Mouse (Mus musculus) cerebellum, adult 2 months (tissue): ENCODE data around the gene Cbr4.

Experiments used
- CTCF ChIP-seq: fragments of 200-500 bp; IDR thresholded peaks from 2 replicates; pipeline ENCODE4 v1.5.1; 2011; ENCODE audit warnings: low read depth, mild to moderate bottlenecking, control low read depth, low read length, moderate library complexity, borderline replicate concordance; ENCODE audit not compliant: insufficient read depth
- POLR2A ChIP-seq: fragments of 200-500 bp; IDR thresholded peaks from 2 replicates; pipeline ENCODE4 v1.6.1; 2011; ENCODE audit warnings: low read length, control low read depth, borderline replicate concordance; ENCODE audit not compliant: insufficient read depth

- TF ChIP-seq CTCF (no peak), POLR2A (no peak)
Observed at GRCm38 (mm10) chr8:61532831-61533230, 45.3 kb downstream of the Cbr4 start.
